Mouse (Mus musculus) kidney, adult 18-20 months (tissue): ENCODE measurements around the gene Smad1.

Experiments used
- DNase-seq: peaks from one replicate; pipeline ENCODE4 v3.0.0; 2021

The Smad1 gene

GRCm38 (mm10) chr8:79293841-79294240 is 105.5 kb downstream of the Smad1 start:
- DNase-seq, result no peak

GRCm38 (mm10) chr8:79292712-79293264 is 106.5 kb downstream of the Smad1 start:
- no peak for DNase-seq

- DNase-seq, result peak; percentile 11
These were observed 109.7 kb downstream of the Smad1 start for GRCm38 (mm10) chr8:79289592-79289991.

- DNase-seq, result no peak
These were observed 110.6 kb downstream of the Smad1 start for GRCm38 (mm10) chr8:79288681-79289080.
